Mouse (Mus musculus): ENCODE measurements around the gene Ccdc13. TPM values are rescaled to one million over a fixed set of nuclear protein-coding genes. Genes with fewer than 3 reads are reported as not detected.
A peak's percentile ranks its signal among the peaks of the same experiment; 100 is the strongest.

The Ccdc13 gene
- total and polyA plus RNA-seq, 3 experiments: not detected

- Histone ChIP-seq H3K27ac (ENCODE audit: control insufficient read depth, low read depth, low read length) (no peak overlapping the region), H3K79me2 (ENCODE audit: control insufficient read depth, insufficient read depth, low read length, poor library complexity) (peaks cover 10% of the 10 kb centered on the region), H3K4me3 (ENCODE audit: control insufficient read depth in 1 of 2, insufficient read depth in 1 of 2, low read depth in 2 of 2, low read length in 2 of 2) (no peak overlapping the region), H3K27me3 (ENCODE audit: control insufficient read depth in 1 of 2, insufficient read depth in 2 of 2, low read length in 2 of 2) (no peaks in the 10 kb centered on the region), H3K9me3 (replicated peaks; ENCODE audit: insufficient read depth, low read length) (no peaks in the 10 kb centered on the region), H3K9ac (ENCODE audit: control insufficient read depth, low read depth, low read length, poor library complexity, severe bottlenecking) (no peak overlapping the region), H3K4me1 (ENCODE audit: control insufficient read depth in 1 of 2, insufficient read depth in 2 of 2, low read length in 2 of 2) (peaks cover 0 to 10% of the 10 kb centered on the region in 2 experiments), H3K36me3 (ENCODE audit: control insufficient read depth in 1 of 2, insufficient read depth in 2 of 2, low read length in 2 of 2) (peaks cover 0 to 13% of the 10 kb centered on the region in 2 experiments; a peak in 3 of 4 replicates)
- TF ChIP-seq JUND (IDR thresholded peaks at IDR 0.05; ENCODE audit: low read depth, low read length): no peak
- no peak for TF ChIP-seq MEF2A (IDR thresholded peaks at IDR 0.05; ENCODE audit: extremely low read depth, insufficient replicate concordance, low read depth, low read length, poor library complexity, severe bottlenecking)
- no peak for TF ChIP-seq TBP (IDR thresholded peaks at IDR 0.05; ENCODE audit: low read depth, low read length)
- TF ChIP-seq ZNF384 (IDR thresholded peaks at IDR 0.05; ENCODE audit: low read depth, low read length): no peak
- no peak for TF ChIP-seq USF2 (IDR thresholded peaks at IDR 0.05; ENCODE audit: borderline replicate concordance in 1 of 2, insufficient read depth in 1 of 2, low read depth in 1 of 2, low read length in 2 of 2)
- no peak for TF ChIP-seq MYC (IDR thresholded peaks at IDR 0.05; ENCODE audit: low read depth, low read length)
- TF ChIP-seq CHD2 (IDR thresholded peaks at IDR 0.05; ENCODE audit: low read length): no peak
- TF ChIP-seq KAT2A (conservative IDR thresholded peaks at IDR 0.05; ENCODE audit: low read depth, low read length): no peak
- no peak for TF ChIP-seq USF1 (IDR thresholded peaks at IDR 0.05; ENCODE audit: low read depth, low read length)
- no peak for TF ChIP-seq ELF1 (IDR thresholded peaks at IDR 0.05; ENCODE audit: low read depth, low read length)
- DNase-seq (ENCODE audit: low read depth, low spot score): no peak
These were observed 21.7 kb upstream of the Ccdc13 start for GRCm38 (mm10) chr9:121860921-121861320.

GRCm38 (mm10) chr9:121859345-121859744 lies 20.1 kb upstream of the Ccdc13 start:
- Histone ChIP-seq H3K9ac (ENCODE audit: control insufficient read depth, low read depth, low read length, poor library complexity, severe bottlenecking) (no peak overlapping the region), H3K4me1 (ENCODE audit: control insufficient read depth in 1 of 2, insufficient read depth in 2 of 2, low read length in 2 of 2) (peaks cover 6 to 10% of the 10 kb centered on the region in 2 experiments), H3K4me3 (ENCODE audit: control insufficient read depth in 1 of 2, insufficient read depth in 1 of 2, low read depth in 2 of 2, low read length in 2 of 2) (no peak overlapping the region), H3K27ac (ENCODE audit: control insufficient read depth, low read depth, low read length) (no peak overlapping the region), H3K9me3 (replicated peaks; ENCODE audit: insufficient read depth, low read length) (no peaks in the 10 kb centered on the region), H3K27me3 (ENCODE audit: control insufficient read depth in 1 of 2, insufficient read depth in 2 of 2, low read length in 2 of 2) (no peaks in the 10 kb centered on the region), H3K36me3 (ENCODE audit: control insufficient read depth in 1 of 2, insufficient read depth in 2 of 2, low read length in 2 of 2) (peaks cover 0 to 20% of the 10 kb centered on the region in 2 experiments; a peak in 3 of 4 replicates), H3K79me2 (ENCODE audit: control insufficient read depth, insufficient read depth, low read length, poor library complexity) (peaks cover 21% of the 10 kb centered on the region)
- DNase-seq (ENCODE audit: low read depth, low spot score): peak; percentile 52
- TF ChIP-seq CHD1 (IDR thresholded peaks at IDR 0.05; ENCODE audit: low read depth, low read length) (no peak), UBTF (IDR thresholded peaks at IDR 0.05; ENCODE audit: borderline replicate concordance, insufficient read depth, low read depth, low read length) (no peak), ZC3H11A (IDR thresholded peaks at IDR 0.05; ENCODE audit: low read depth, low read length) (no peak), MAX (IDR thresholded peaks at IDR 0.05; ENCODE audit: low read length) (no peak), TAL1 (IDR thresholded peaks at IDR 0.05; ENCODE audit: low read length) (peak; percentile 26; the same call in 1 of the 2 replicates), JUND (IDR thresholded peaks at IDR 0.05; ENCODE audit: low read depth, low read length) (no peak), SMC3 (IDR thresholded peaks at IDR 0.05; ENCODE audit: low read depth, low read length) (no peak), E2F4 (IDR thresholded peaks at IDR 0.05; ENCODE audit: borderline replicate concordance, low read depth, low read length) (no peak), MEF2A (IDR thresholded peaks at IDR 0.05; ENCODE audit: extremely low read depth, insufficient replicate concordance, low read depth, low read length, poor library complexity, severe bottlenecking) (no peak), SIN3A (IDR thresholded peaks at IDR 0.05; ENCODE audit: low read length) (no peak), RAD21 (IDR thresholded peaks at IDR 0.05; ENCODE audit: low read depth, low read length) (no peak), ZNF384 (IDR thresholded peaks at IDR 0.05; ENCODE audit: low read depth, low read length) (no peak), CHD2 (IDR thresholded peaks at IDR 0.05; ENCODE audit: low read length) (no peak), RCOR1 (IDR thresholded peaks at IDR 0.05; ENCODE audit: low read depth, low read length) (no peak), KAT2A (conservative IDR thresholded peaks at IDR 0.05; ENCODE audit: low read depth, low read length) (no peak), MXI1 (IDR thresholded peaks at IDR 0.05; ENCODE audit: low read depth, low read length) (no peak), ZMIZ1 (IDR thresholded peaks at IDR 0.05; ENCODE audit: low read depth, low read length) (no peak), USF1 (IDR thresholded peaks at IDR 0.05; ENCODE audit: low read depth, low read length) (no peak), ZKSCAN1 (IDR thresholded peaks at IDR 0.05; ENCODE audit: low read depth, low read length) (no peak), CTCF (IDR thresholded peaks at IDR 0.05 in 2 of 3, conservative IDR thresholded peaks at IDR 0.05 in 1 of 3; ENCODE audit: control insufficient read depth in 1 of 3, insufficient read depth in 1 of 3, low read depth in 2 of 3, low read length in 3 of 3, poor library complexity in 1 of 3, severe bottlenecking in 1 of 3) (no peak), MYC (IDR thresholded peaks at IDR 0.05; ENCODE audit: low read depth, low read length) (no peak), POLR2A (IDR thresholded peaks at IDR 0.05; ENCODE audit: control insufficient read depth in 1 of 2, insufficient read depth in 1 of 2, low read depth in 1 of 2, low read length in 2 of 2, poor library complexity in 1 of 2) (no peak), GATA1 (IDR thresholded peaks at IDR 0.05; ENCODE audit: low read depth, low read length) (peak; percentile 55; the same call in 1 of the 2 replicates), MYB (IDR thresholded peaks at IDR 0.05; ENCODE audit: low read depth, low read length) (no peak), ELF1 (IDR thresholded peaks at IDR 0.05; ENCODE audit: low read depth, low read length) (no peak), NRF1 (IDR thresholded peaks at IDR 0.05; ENCODE audit: insufficient read depth, low read depth, low read length, poor library complexity, severe bottlenecking) (no peak), MAFK (IDR thresholded peaks at IDR 0.05; ENCODE audit: borderline replicate concordance, low read depth, low read length) (no peak), EP300 (IDR thresholded peaks at IDR 0.05; ENCODE audit: low read depth in 1 of 2, low read length in 2 of 2) (peak; percentile 40 to 47; a peak in 3 of 4 replicates)
